Mouse (Mus musculus) limb, embryonic 12.5 days (tissue): ENCODE data around the gene Fam166b. TPM values are rescaled to one million over a fixed set of nuclear protein-coding genes. Genes with fewer than 3 reads are reported as not detected.
A peak's percentile ranks its signal among the peaks of the same experiment; 100 is the strongest.

Experiments
- ATAC-seq: fragments of 200-750 bp; cut with Nextera tagmentation; 2 replicates; pipeline ENCODE4 v1.8.0; 2017; ENCODE audit warnings: low read depth, moderate TSS enrichment; ENCODE audit not compliant: insufficient number of reproducible peaks, insufficient read depth, low FRiP score, low TSS enrichment
- H3K27ac ChIP-seq: fragments of 300-500 bp; sonication (generic); 2 replicates; pipeline ENCODE4 v1.5.1; 2016; ENCODE audit warnings: mild to moderate bottlenecking, moderate library complexity
- H3K27me3 ChIP-seq: fragments of 300-500 bp; sonication (generic); 2 replicates; pipeline ENCODE4 v1.6.1; 2016; ENCODE audit warnings: mild to moderate bottlenecking, moderate library complexity
- H3K36me3 ChIP-seq: fragments of 300-500 bp; sonication (generic); 2 replicates; pipeline ENCODE4 v1.6.1; 2016; ENCODE audit warnings: mild to moderate bottlenecking, moderate library complexity
- H3K4me1 ChIP-seq: fragments of 300-500 bp; sonication (generic); replicated peaks from 2 replicates; pipeline ENCODE4 v1.6.1; 2016
- H3K4me2 ChIP-seq: fragments of 300-500 bp; sonication (generic); 2 replicates; pipeline ENCODE4 v1.6.1; 2016; ENCODE audit warnings: mild to moderate bottlenecking, moderate library complexity
- H3K4me3 ChIP-seq: fragments of 300-500 bp; sonication (generic); replicated peaks from 2 replicates; pipeline ENCODE4 v1.5.1; 2016; ENCODE audit warnings: mild to moderate bottlenecking
- H3K9ac ChIP-seq: fragments of 300-500 bp; sonication (generic); replicated peaks from 2 replicates; pipeline ENCODE4 v1.6.1; 2016; ENCODE audit warnings: mild to moderate bottlenecking, moderate library complexity
- H3K9me3 ChIP-seq: fragments of 300-500 bp; sonication (generic); 2 replicates; pipeline ENCODE4 v1.6.1; 2016; ENCODE audit warnings: mild to moderate bottlenecking, moderate library complexity
- WGBS: fragments of 180-500 bp; shearing (Covaris S2); methylation state at CpG from one replicate; pipeline ENCODE4 v1.1.7; 2016; 5-methylcytosine and 5-hydroxymethylcytosine counted together
- polyA plus RNA-seq: library from polyadenylated mRNA; unstranded; fragments of >200 nt; fragmentation: Nextera tagmentation; extraction: Ambion mirVana; gene quantifications from 2 replicates; pipeline ENCODE4 v1.2.1, GENCODE M21; 2016

The Fam166b gene
- polyA plus RNA-seq, 1 experiment from 2014 or later: not detected

DNA sequence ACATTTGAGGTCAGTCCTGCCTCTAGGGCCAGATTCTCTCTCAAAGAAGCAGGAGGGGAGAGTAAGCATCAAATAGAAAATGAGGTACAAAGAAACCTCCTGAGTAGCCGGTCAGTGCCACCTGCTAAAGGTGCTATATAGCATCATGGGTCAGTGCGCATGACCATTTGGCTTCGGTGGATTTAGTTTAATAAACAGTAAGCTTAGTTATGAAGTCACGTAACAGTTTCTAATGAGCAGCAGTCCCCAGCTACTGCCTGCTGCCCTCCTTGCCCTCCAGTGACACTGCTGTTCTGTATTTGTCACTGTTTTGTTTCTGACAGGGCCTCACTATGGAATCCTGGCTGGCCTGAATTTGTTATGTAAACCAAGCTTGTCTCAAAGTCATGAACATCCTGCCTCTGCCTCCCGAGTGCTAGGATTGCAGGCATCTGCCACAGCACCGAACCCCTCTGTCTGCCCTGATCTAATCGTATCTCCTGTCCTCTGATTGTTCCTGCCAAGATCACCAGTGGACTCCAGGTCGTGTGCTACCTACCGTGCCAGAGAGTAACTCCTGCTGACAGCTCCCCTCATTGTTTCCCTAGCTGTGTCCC is 39.0 kb downstream of the Fam166b start:
- no peak overlapping the region for H3K27ac ChIP-seq
- H3K4me2 ChIP-seq: no peak overlapping the region
- H3K4me3 ChIP-seq: no peak overlapping the region
- ATAC-seq: no peak
- H3K36me3 ChIP-seq: no peaks in the 10 kb centered on the region
- peaks cover 14% of the 10 kb centered on the region for H3K4me1 ChIP-seq
- no peaks in the 10 kb centered on the region for H3K27me3 ChIP-seq
- H3K9me3 ChIP-seq: no peaks in the 10 kb centered on the region
- no peak overlapping the region for H3K9ac ChIP-seq
- WGBS: 74% methylated on average over 9 of the region's 9 CpGs

DNA sequence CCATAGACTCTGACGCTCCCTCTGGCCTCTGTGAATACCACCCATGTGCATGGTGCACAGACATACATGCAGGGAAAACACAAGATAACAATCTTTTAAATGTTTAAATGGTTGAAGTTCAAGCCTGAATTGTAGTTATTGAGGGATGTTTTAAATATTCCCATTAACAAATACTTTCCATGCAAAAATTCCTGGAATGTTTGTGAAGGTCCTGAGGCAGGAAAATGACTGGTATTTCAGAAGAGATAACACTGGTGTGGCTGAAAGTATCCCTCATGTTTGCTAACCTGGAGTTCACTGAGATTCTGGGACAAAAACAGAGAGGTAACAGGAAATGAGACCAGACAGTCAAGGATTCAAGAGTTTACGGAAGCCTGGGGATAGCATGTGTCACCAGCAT is 39.5 kb downstream of the Fam166b start:
- Histone ChIP-seq H3K27me3 (no peaks in the 10 kb centered on the region), H3K9me3 (no peaks in the 10 kb centered on the region), H3K9ac (no peak overlapping the region), H3K4me2 (no peak overlapping the region), H3K36me3 (no peaks in the 10 kb centered on the region), H3K27ac (no peak overlapping the region), H3K4me1 (peaks cover 8% of the 10 kb centered on the region), H3K4me3 (no peak overlapping the region)
- 85% methylated on average over 2 of the region's 2 CpGs for WGBS
- ATAC-seq: no peak

DNA sequence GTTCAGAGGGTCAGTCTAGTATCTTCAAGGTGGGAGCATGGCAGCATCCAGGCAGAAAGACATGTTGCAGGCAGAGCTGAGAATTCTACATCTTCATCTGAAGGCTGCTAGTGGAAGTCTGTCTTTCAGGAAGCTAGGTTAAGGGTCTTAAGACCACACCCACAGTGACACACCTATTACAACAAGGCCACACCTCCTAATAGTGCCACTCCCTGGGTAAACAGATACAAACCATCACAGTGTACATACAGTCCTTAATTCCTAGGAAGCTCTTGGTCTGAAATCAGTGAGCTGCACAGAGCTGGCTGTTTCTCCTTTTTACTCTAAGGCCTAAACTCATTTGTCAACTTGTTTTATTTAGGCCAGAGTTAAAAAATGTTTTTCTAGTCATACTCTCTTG is 42.0 kb downstream of the Fam166b start:
- ATAC-seq: no peak
- no peak overlapping the region for H3K4me3 ChIP-seq

DNA sequence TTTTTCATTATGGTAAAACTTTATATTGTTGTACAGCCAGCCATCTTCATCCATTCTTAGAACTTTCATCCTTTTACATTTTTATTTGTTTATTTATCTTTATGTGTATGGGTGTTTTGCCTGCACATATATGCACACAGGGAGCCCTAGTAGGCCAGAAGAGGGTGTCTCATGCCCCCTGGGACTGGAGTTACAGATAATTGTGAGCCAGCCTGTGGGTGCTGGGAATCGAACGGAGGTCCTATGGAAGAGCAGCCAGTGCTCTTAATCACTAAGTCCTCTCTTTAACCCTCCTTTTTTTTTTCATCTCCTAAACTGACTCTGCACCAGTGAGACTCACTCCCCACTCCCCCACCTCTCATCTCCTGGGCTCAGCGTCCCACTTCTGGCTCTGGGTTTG is 44.4 kb downstream of the Fam166b start:
- H3K4me2 ChIP-seq: no peak overlapping the region
- ATAC-seq: no peak
- H3K9ac ChIP-seq: no peak overlapping the region
- peaks cover 10% of the 10 kb centered on the region for H3K4me1 ChIP-seq
- no peaks in the 10 kb centered on the region for H3K36me3 ChIP-seq
- no peaks in the 10 kb centered on the region for H3K9me3 ChIP-seq
- no peak overlapping the region for H3K4me3 ChIP-seq
- peaks cover 18% of the 10 kb centered on the region for H3K27me3 ChIP-seq
- 91% methylated on average over 3 of the region's 3 CpGs for WGBS
- no peak overlapping the region for H3K27ac ChIP-seq

More for the DNA sequence above, 42.0 kb downstream of the Fam166b start:
- Histone ChIP-seq H3K27ac (no peak overlapping the region), H3K4me2 (no peak overlapping the region), H3K36me3 (no peaks in the 10 kb centered on the region), H3K4me1 (peaks cover 8% of the 10 kb centered on the region; the same call in 1 of the 2 replicates), H3K9me3 (no peaks in the 10 kb centered on the region), H3K9ac (no peak overlapping the region), H3K27me3 (no peaks in the 10 kb centered on the region)

DNA sequence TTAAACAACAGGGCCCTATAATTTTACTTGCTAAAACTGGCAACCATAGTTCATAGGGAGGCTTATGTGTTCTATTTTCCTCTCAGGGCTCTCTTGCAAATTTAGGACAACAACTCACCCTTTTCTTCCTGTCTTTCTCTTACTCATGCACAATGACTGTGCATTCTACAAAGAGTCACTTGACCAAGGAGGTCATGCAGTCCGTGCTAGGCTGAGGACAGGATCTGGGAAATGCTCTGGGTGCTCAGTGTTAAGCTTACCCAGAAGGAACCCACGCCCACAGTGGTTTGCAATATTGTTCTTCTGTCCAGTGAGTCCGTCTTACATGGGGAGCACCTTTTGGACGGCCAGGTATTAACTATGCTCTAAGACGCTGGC is 44.9 kb downstream of the Fam166b start:
- no peak for ATAC-seq
- Histone ChIP-seq H3K4me3 (no peak overlapping the region), H3K9ac (no peak overlapping the region), H3K27me3 (peaks cover 21% of the 10 kb centered on the region), H3K36me3 (no peaks in the 10 kb centered on the region), H3K4me2 (no peak overlapping the region), H3K27ac (no peak overlapping the region), H3K9me3 (no peaks in the 10 kb centered on the region), H3K4me1 (peaks cover 10% of the 10 kb centered on the region)
- WGBS: 85% methylated on average over 5 of the region's 5 CpGs

DNA sequence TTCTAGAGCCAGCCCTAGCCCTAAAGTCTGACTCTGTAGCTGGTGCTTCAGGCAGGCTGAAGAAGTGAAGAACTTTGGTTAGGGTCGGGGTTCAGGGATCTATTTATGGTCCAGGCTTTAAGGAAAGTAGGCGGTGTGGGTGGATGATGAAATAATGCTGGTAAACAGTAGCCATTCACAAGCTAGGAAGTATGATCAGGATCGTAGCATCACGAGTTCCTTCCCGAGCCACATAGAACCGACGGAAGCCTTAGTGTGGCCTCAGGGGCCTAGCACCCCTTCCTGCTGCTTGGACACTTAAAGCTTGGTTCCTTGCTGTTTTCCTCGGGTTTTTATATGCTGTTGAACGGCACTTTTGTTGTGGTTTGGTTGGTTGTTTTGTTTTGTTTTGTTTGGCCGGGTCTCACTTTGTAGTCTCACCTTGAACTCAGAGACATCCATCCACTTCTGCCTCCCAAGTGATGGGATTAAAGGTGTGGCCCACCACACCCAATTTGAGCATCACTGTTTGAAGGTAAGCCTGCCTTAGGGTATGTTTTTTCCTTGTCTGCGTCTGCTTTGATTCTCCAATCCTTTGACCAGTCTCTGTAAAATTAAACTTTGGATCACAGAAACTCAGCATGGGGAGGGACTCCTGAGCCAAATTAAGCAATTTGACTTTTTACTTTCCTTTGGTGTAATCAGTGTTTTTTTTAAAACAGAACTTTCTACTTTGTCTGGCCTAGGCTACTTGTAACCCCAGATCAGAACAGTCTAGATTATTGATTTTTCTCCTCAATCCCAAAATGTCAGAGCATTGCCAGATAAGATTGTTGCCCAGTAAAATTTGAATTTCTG is 45.5 kb downstream of the Fam166b start:
- Histone ChIP-seq H3K36me3 (no peaks in the 10 kb centered on the region), H3K4me2 (no peak overlapping the region), H3K9ac (no peak overlapping the region), H3K4me1 (peaks cover 10% of the 10 kb centered on the region), H3K27ac (no peak overlapping the region), H3K4me3 (no peak overlapping the region), H3K27me3 (peaks cover 27% of the 10 kb centered on the region), H3K9me3 (no peaks in the 10 kb centered on the region)
- no peak for ATAC-seq
- 65% methylated on average over 11 of the region's 11 CpGs for WGBS

DNA sequence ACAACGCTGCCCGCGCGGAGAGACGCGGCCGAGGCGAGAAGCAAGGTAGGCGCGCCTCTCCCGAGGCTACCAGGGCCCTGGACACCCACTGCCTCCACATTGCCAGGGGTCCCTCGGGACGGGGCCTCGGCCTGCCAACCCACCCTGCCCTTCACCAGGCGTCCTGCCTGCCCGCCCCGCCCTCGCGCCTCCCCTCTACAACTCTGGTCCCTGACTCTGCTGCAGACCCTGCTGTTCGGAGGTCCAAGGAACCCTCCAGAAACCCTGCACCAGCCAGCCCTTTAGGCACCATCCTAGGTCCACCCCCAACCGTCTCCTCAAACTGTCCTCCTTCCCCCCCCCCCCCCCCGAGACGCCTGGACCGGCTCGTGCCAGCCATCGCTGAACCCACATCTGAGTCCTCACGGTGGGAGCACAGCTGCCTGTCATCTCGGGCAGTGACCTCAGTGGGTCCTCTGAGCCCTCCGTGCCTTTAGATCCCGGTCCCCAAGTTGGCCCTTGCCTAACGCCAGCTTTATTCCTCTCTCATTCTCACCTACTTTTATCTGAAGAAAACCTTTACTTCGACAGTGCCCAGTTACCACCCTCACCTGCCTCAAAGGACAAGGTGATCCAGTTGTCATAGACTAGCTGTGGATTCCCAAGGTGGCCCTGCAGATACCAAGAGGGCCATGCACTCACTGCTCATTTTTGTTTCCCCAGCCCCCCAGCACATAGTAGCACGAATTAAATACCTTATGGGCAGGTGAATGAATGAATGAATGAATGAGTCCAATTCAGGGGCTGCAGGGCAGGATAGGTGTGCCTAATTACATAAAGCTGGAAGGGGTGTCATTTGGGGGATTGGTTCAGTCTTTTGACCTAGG is 46.5 kb downstream of the Fam166b start:
- no peak overlapping the region for H3K27ac ChIP-seq
- peak overlapping the region; percentile 67 for H3K4me3 ChIP-seq
- ATAC-seq: peak; percentile 78
- H3K9me3 ChIP-seq: no peaks in the 10 kb centered on the region
- peaks cover 27% of the 10 kb centered on the region for H3K27me3 ChIP-seq
- peak overlapping the region; percentile 75 for H3K9ac ChIP-seq
- no peaks in the 10 kb centered on the region for H3K36me3 ChIP-seq
- peak overlapping the region; percentile 85 for H3K4me2 ChIP-seq
- peaks cover 10% of the 10 kb centered on the region for H3K4me1 ChIP-seq
- WGBS: 7% methylated on average over 27 of the region's 33 CpGs

DNA sequence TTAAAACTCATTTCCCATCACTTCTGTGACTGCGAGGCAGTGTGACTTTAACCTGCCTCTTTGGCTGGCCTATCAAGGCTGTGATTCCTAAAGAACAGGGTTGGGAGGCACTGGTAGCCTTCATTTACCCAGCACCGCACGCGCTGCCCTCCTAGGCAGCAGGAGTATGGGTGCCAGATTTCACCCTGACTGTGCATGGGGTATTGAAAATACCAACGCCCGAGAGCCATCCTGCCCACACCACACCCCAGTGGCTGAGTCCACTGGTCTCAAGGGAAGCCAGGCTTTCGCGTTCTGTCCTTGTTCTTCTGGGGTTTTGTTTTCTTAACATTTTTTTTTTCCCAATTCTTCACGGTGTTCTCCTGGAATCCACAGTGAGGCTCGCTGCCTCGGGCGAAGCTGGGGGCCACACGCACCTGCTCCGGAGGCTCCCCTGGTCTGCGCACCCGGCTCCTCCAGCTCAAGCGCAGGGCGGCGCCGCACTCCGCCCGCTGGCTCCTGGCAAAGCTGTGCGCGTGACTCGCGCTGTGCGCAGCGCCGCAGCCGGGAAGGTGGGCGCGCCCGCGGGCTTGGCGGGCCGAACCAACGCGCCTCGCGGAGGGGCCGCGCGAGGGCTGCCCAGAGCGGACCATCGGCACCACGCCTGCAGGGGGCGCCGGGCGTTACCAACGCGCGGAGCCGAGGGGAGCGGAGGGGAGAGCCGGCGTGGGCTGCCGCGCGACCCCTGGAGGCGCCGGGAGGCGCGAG is 47.4 kb downstream of the Fam166b start, which contains the start of gene Rusc2:
Gene Rusc2, plus strand, starts transcription at position 572 of the 747 bp plus-strand sequence.
- H3K9ac ChIP-seq: peak within 1 kb of the TSS; percentile 75
- H3K4me1 ChIP-seq: peaks cover 10% of the 10 kb centered on the region
- peak within 1 kb of the TSS; percentile 67 for H3K4me3 ChIP-seq
- peak; percentile 85 for ATAC-seq
- H3K9me3 ChIP-seq: no peaks in the 10 kb centered on the region
- WGBS: 1% methylated on average over 53 of the region's 63 CpGs
- H3K27me3 ChIP-seq: peaks cover 27% of the 10 kb centered on the region
- peak within 1 kb of the TSS; percentile 85 for H3K4me2 ChIP-seq
- H3K27ac ChIP-seq: no peak within 1 kb of the TSS
- no peaks in the 10 kb centered on the region for H3K36me3 ChIP-seq

DNA sequence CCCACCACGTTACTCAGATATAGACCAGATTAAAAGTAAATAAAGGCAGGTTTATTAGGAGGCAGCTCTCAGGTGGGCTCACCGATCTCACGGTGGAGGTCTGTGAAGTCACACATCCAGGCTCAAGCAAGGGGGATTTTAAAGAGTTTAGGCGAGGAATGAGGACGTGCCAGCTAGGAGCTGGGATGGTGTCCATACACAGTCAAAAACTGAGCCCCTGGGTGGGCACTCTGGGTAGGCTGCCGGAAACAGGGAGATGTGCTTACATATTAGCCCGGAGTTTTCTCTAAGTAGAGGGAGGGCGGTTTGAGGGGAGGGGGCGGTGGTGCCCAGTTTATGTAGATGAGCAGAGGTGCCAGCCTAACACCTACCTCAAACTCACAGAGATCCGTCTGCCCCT is 48.0 kb downstream of the Fam166b start:
- H3K27me3 ChIP-seq: peaks cover 27% of the 10 kb centered on the region
- 0 out of 2 replicates have a peak, but pooled peaks have one; percentile 38 for ATAC-seq

DNA sequence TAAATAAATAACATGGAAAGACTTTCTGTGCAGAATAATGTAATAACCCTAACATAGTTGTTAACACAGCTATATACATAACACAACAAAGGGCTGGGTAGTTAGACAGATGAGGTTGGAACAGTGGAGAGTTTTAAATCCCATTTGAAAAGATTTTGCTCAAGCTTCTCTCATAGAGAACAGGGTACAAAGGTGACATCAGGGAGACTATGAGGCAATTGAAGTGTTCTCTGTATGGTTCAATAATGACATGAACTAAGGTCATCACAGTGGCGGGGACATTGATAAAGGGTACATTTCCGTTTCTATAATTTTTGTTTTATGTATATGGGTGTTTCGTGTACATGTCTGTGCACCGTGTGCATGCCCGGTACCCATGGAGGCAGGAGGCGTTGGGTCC is 49.3 kb downstream of the Fam166b start:
- Histone ChIP-seq H3K36me3 (no peaks in the 10 kb centered on the region), H3K4me3 (no peak overlapping the region), H3K9ac (no peak overlapping the region), H3K9me3 (no peaks in the 10 kb centered on the region), H3K27ac (no peak overlapping the region), H3K4me1 (peaks cover 10% of the 10 kb centered on the region), H3K27me3 (peaks cover 27% of the 10 kb centered on the region), H3K4me2 (no peak overlapping the region)
- ATAC-seq: no peak
- WGBS: 90% methylated on average over 6 of the region's 6 CpGs

More for the DNA sequence above, 48.0 kb downstream of the Fam166b start:
- 39% methylated on average over 10 of the region's 10 CpGs for WGBS
- Histone ChIP-seq H3K9me3 (no peaks in the 10 kb centered on the region), H3K9ac (peak overlapping the region; percentile 75; the same call in 1 of the 2 replicates), H3K27ac (no peak overlapping the region), H3K4me3 (peak overlapping the region; percentile 67), H3K4me2 (peak overlapping the region; percentile 85), H3K4me1 (peaks cover 10% of the 10 kb centered on the region), H3K36me3 (no peaks in the 10 kb centered on the region)
